8 mouse cellular contexts compared by ENCODE assay signal in genomic region chr8:11557768-11558629, GRCm38 (mm10). TPM values are rescaled to one million over a fixed set of nuclear protein-coding genes. Genes with fewer than 3 reads are reported as not detected.
A peak's percentile ranks its signal among the peaks of the same experiment; 100 is the strongest.
DNase-seq lines count a peak whose midpoint lies in the region; ATAC-seq lines count a peak whose summit lies in the region.

No protein-coding gene starts in this region.

- ATAC-seq in CD4-positive, CD25-positive, alpha-beta regulatory T cell, adult 4 months = peak; percentile 61
- ATAC-seq in heart, embryonic 14.5 days (ENCODE audit: insufficient number of reproducible peaks, insufficient read depth, low FRiP score, low read depth) = peak; percentile 83
- ATAC-seq in liver, embryonic 13.5 days (ENCODE audit: low read depth) = peak; percentile 83
- ATAC-seq in stomach, embryonic 16.5 days (ENCODE audit: insufficient read depth, low FRiP score) = peak; percentile 85

- peak overlapping the region; percentile 83 for H3K4me2 ChIP-seq in heart, embryonic 14.5 days (ENCODE audit: low read length)
- peak overlapping the region; percentile 98 for H3K4me2 ChIP-seq in liver, embryonic 13.5 days
- H3K4me2 ChIP-seq in stomach, embryonic 16.5 days (ENCODE audit: low read depth, low read length) = peak overlapping the region; percentile 76

- under 1% methylated on average over 67 of the region's 67 CpGs for WGBS in heart, embryonic 14.5 days
- under 1% methylated on average over 67 of the region's 67 CpGs for WGBS in liver, embryonic 13.5 days (ENCODE audit: insufficient replicate concordance)
- under 1% methylated on average over 67 of the region's 67 CpGs for WGBS in stomach, embryonic 16.5 days

- peaks cover 0 to 25% of the 10 kb centered on the region in 2 experiments; a peak in 2 of 4 replicates for H3K4me1 ChIP-seq in heart, embryonic 14.5 days (ENCODE audit: control insufficient read depth in 2 of 2, insufficient read depth in 2 of 2, low read length in 2 of 2)
- peaks cover 39% of the 10 kb centered on the region for H3K4me1 ChIP-seq in liver, embryonic 13.5 days (replicated peaks)
- H3K4me1 ChIP-seq in stomach, embryonic 16.5 days (ENCODE audit: control insufficient read depth, insufficient read depth, low read length) = peaks cover 24% of the 10 kb centered on the region

- H3K27me3 ChIP-seq in heart, embryonic 14.5 days (ENCODE audit: control insufficient read depth, insufficient read depth, low read length) = no peaks in the 10 kb centered on the region
- no peaks in the 10 kb centered on the region for H3K27me3 ChIP-seq in liver, embryonic 13.5 days
- H3K27me3 ChIP-seq in stomach, embryonic 16.5 days (ENCODE audit: control insufficient read depth, insufficient read depth, low read length) = no peaks in the 10 kb centered on the region

- no peaks in the 10 kb centered on the region for H3K9me3 ChIP-seq in heart, embryonic 14.5 days (ENCODE audit: control insufficient read depth, low read length)
- H3K9me3 ChIP-seq in liver, embryonic 13.5 days (replicated peaks) = no peaks in the 10 kb centered on the region
- H3K9me3 ChIP-seq in stomach, embryonic 16.5 days (replicated peaks; ENCODE audit: control insufficient read depth, low read length) = no peaks in the 10 kb centered on the region

- DNase-seq in c-Kit-negative CD71-positive TER-119-positive erythroid progenitor cells, embryonic 14.5 days (ENCODE audit: low read depth, low spot score) = peak; percentile 96
- DNase-seq in fibroblast of lung, adult 2 months (ENCODE audit: low read depth) = peak; percentile 98
- peak; percentile 99 for DNase-seq in kidney, postnatal 14 days
- peak; percentile 94 for DNase-seq in liver, embryonic 13.5 days
- peak; percentile 95 for DNase-seq in neural tube, embryonic 10.5 days (ENCODE audit: extremely low spot score, low spot score)

- H3K27ac ChIP-seq in heart, embryonic 14.5 days (replicated peaks in 1 of 2; ENCODE audit: control insufficient read depth in 1 of 2, insufficient read depth in 1 of 2, low read depth in 2 of 2, low read length in 2 of 2) = peak overlapping the region; percentile 87 to 99
- peak overlapping the region; percentile 99 for H3K27ac ChIP-seq in liver, embryonic 13.5 days
- peak overlapping the region; percentile 97 for H3K27ac ChIP-seq in stomach, embryonic 16.5 days (ENCODE audit: low read length)

- peaks cover 15% of the 10 kb centered on the region for H3K36me3 ChIP-seq in heart, embryonic 14.5 days (ENCODE audit: control insufficient read depth, insufficient read depth, low read length)
- H3K36me3 ChIP-seq in liver, embryonic 13.5 days = peaks cover 24% of the 10 kb centered on the region
- peaks cover 14% of the 10 kb centered on the region for H3K36me3 ChIP-seq in stomach, embryonic 16.5 days (ENCODE audit: control insufficient read depth, insufficient read depth, low read length)

- H3K4me3 ChIP-seq in heart, embryonic 14.5 days (ENCODE audit: control insufficient read depth in 1 of 2, insufficient read depth in 1 of 2, low read depth in 1 of 2, low read length in 2 of 2) = peak overlapping the region; percentile 86 to 96
- H3K4me3 ChIP-seq in liver, embryonic 13.5 days (replicated peaks) = peak overlapping the region; percentile 92
- peak overlapping the region; percentile 67 for H3K4me3 ChIP-seq in stomach, embryonic 16.5 days (replicated peaks; ENCODE audit: low read length)

- peak overlapping the region; percentile 97 for H3K9ac ChIP-seq in heart, embryonic 14.5 days (ENCODE audit: low read length)
- peak overlapping the region; percentile 96 for H3K9ac ChIP-seq in liver, embryonic 13.5 days
- peak overlapping the region; percentile 98 for H3K9ac ChIP-seq in stomach, embryonic 16.5 days (ENCODE audit: low read length)

RNA-seq across cellular contexts. Expression of gene Ing1, which starts 2.6 kb away (rescaled TPM):
- 10 to 100 TPM; 68.4 to 71.0 TPM for polyA plus RNA-seq in CD4-positive, CD25-positive, alpha-beta regulatory T cell, adult 4 months (2017; shearing (Covaris generic))
- 25.7 and 26.6 TPM in 2 replicates for polyA plus RNA-seq in heart, embryonic 14.5 days (2014; fragmentation: Nextera tagmentation; extraction: Ambion mirVana)
- 16.3 and 16.5 TPM in 2 replicates for polyA plus RNA-seq in liver, embryonic 13.5 days (2015; fragmentation: Nextera tagmentation; extraction: Ambion mirVana)
- 24.7 and 24.9 TPM in 2 replicates for polyA plus RNA-seq in stomach, embryonic 16.5 days (2015; fragmentation: Nextera tagmentation; extraction: Ambion mirVana)

RNA-seq across cellular contexts. Expression of gene Cars2, which starts 7.4 kb away (rescaled TPM):
- polyA plus RNA-seq in CD4-positive, CD25-positive, alpha-beta regulatory T cell, adult 4 months (2017; shearing (Covaris generic)) = 10 to 100 TPM; 11.8 to 14.4 TPM
- 27.9 and 31.1 TPM in 2 replicates for polyA plus RNA-seq in heart, embryonic 14.5 days (2014; fragmentation: Nextera tagmentation; extraction: Ambion mirVana)
- 17.9 and 19.4 TPM in 2 replicates for polyA plus RNA-seq in liver, embryonic 13.5 days (2015; fragmentation: Nextera tagmentation; extraction: Ambion mirVana)
- polyA plus RNA-seq in stomach, embryonic 16.5 days (2015; fragmentation: Nextera tagmentation; extraction: Ambion mirVana) = 24.3 and 26.9 TPM in 2 replicates

Comparison
In these comparisons a context has a peak if more than half of its experiments do, and no peak if none do; other contexts are left out.
1. Peak in every context shown above with its lines: DNase-seq, ATAC-seq, H3K4me3 ChIP-seq and H3K27ac ChIP-seq.